Mouse (Mus musculus) central nervous system, embryonic 14 days (tissue): ENCODE data around the gene Wfdc3. TPM values are rescaled to one million over a fixed set of nuclear protein-coding genes. Genes with fewer than 3 reads are reported as not detected.

Source experiments
- polyA plus RNA-seq: library from polyadenylated mRNA; depleted of rRNA; stranded (reverse); fragments of >200 nt; gene quantifications from 2 replicates; pipeline ENCODE4 v1.2.3, GENCODE M21; 2012; rRNA removed

The Wfdc3 gene
- polyA plus RNA-seq: 1.0 and 1.1 TPM in 2 replicates

GRCm38 (mm10) chr2:164745843-164746479 is at the start of gene Wfdc3, which contains the start of gene Dnttip1:
Wfdc3 (minus strand) TSS chr2:164745931.
Dnttip1 (plus strand) TSS chr2:164745983.

GRCm38 (mm10) chr2:164785481-164786387 is 40.0 kb upstream of the Wfdc3 start, which contains the start of gene Snx21:
Snx21 (plus strand) TSS chr2:164785823.

GRCm38 (mm10) chr2:164779481-164780086 is 33.9 kb upstream of the Wfdc3 start, which contains the start of gene Tnnc2:
Tnnc2 (minus strand) TSS chr2:164779967.

GRCm38 (mm10) chr2:164769258-164770037 is 23.7 kb upstream of the Wfdc3 start, which contains the start of gene Ube2c:
Ube2c (plus strand) TSS chr2:164769898.

GRCm38 (mm10) chr2:164715005-164715404 is 30.7 kb downstream of the Wfdc3 start, which contains the start of gene Spint5:
Spint5 (plus strand) TSS chr2:164715305.

GRCm38 (mm10) chr2:164698201-164698600 is 47.5 kb downstream of the Wfdc3 start, which contains the start of gene Spint4:
Spint4 (plus strand) TSS chr2:164698501.

GRCm38 (mm10) chr2:164684807-164685206 is 60.9 kb downstream of the Wfdc3 start, which contains the start of gene Wfdc13:
Wfdc13 (plus strand) TSS chr2:164685107.

Other genes starting within 250 kb of the Wfdc3 start
- 82.2 and 101 TPM in 2 replicates for gene Pigt, start 248.4 kb downstream of the Wfdc3 start, polyA plus RNA-seq
- gene Wfdc2, start 183.5 kb downstream of the Wfdc3 start, polyA plus RNA-seq: 4.5 and 14.3 TPM in 2 replicates
- not detected in 2 replicates for gene Spint3, start 172.5 kb downstream of the Wfdc3 start, polyA plus RNA-seq
- not detected in 2 replicates for gene Wfdc6a, start 160.5 kb downstream of the Wfdc3 start, polyA plus RNA-seq
- not detected in 2 replicates for gene Eppin, start 152.3 kb downstream of the Wfdc3 start, polyA plus RNA-seq
- not detected in 2 replicates for gene Wfdc6b, start 132.4 kb downstream of the Wfdc3 start, polyA plus RNA-seq
- 0.04 TPM in 1 of 2 replicates, not detected in the other for gene Wfdc8, start 132.3 kb downstream of the Wfdc3 start, polyA plus RNA-seq
- gene Wfdc16, start 107.1 kb downstream of the Wfdc3 start, polyA plus RNA-seq: not detected in 2 replicates
- gene Wfdc10, start 89.9 kb downstream of the Wfdc3 start, polyA plus RNA-seq: not detected in 2 replicates
- not detected in 2 replicates for gene Wfdc9, start 89.3 kb downstream of the Wfdc3 start, polyA plus RNA-seq
- gene Wfdc11, start 71.8 kb downstream of the Wfdc3 start, polyA plus RNA-seq: not detected in 2 replicates
- gene Wfdc13, start 60.8 kb downstream of the Wfdc3 start, polyA plus RNA-seq: not detected in 2 replicates
- gene Spint4, start 47.4 kb downstream of the Wfdc3 start, polyA plus RNA-seq: not detected in 2 replicates
- gene Spint5, start 30.6 kb downstream of the Wfdc3 start, polyA plus RNA-seq: not detected in 2 replicates
- gene Dnttip1, start 52 bp upstream of the Wfdc3 start, polyA plus RNA-seq: 60.1 and 64.9 TPM in 2 replicates
- gene Ube2c, start 24.0 kb upstream of the Wfdc3 start, polyA plus RNA-seq: 143 and 191 TPM in 2 replicates
- 0.54 and 60.3 TPM in 2 replicates for gene Tnnc2, start 34.0 kb upstream of the Wfdc3 start, polyA plus RNA-seq
- gene Snx21, start 39.9 kb upstream of the Wfdc3 start, polyA plus RNA-seq: 20.5 and 22.1 TPM in 2 replicates
- 30.2 and 33.6 TPM in 2 replicates for gene Acot8, start 59.0 kb upstream of the Wfdc3 start, polyA plus RNA-seq
- 8.6 and 9.6 TPM in 2 replicates for gene Zswim3, start 59.2 kb upstream of the Wfdc3 start, polyA plus RNA-seq
- gene Zswim1, start 76.8 kb upstream of the Wfdc3 start, polyA plus RNA-seq: 11.8 and 12.3 TPM in 2 replicates
- gene Spata25, start 82.6 kb upstream of the Wfdc3 start, polyA plus RNA-seq: 0.31 and 0.49 TPM in 2 replicates
- 126 and 143 TPM in 2 replicates for gene Ctsa, start 86.9 kb upstream of the Wfdc3 start, polyA plus RNA-seq
- gene Neurl2, start 87.5 kb upstream of the Wfdc3 start, polyA plus RNA-seq: 4.2 and 5.6 TPM in 2 replicates
- 62.6 and 75.4 TPM in 2 replicates for gene Pltp, start 111.8 kb upstream of the Wfdc3 start, polyA plus RNA-seq
- gene Pcif1, start 133.4 kb upstream of the Wfdc3 start, polyA plus RNA-seq: 49.4 and 52.0 TPM in 2 replicates
- 38.2 and 41.2 TPM in 2 replicates for gene Zfp335, start 165.8 kb upstream of the Wfdc3 start, polyA plus RNA-seq
- 17.1 and 19.8 TPM in 2 replicates for gene Mmp9, start 194.8 kb upstream of the Wfdc3 start, polyA plus RNA-seq
- gene Slc12a5, start 214.9 kb upstream of the Wfdc3 start, polyA plus RNA-seq: 68.2 and 75.9 TPM in 2 replicates